Mouse (Mus musculus): ENCODE data around the gene 2210408I21Rik.

- no peak for TF ChIP-seq CTCF (IDR thresholded peaks at IDR 0.05; ENCODE audit: low read depth)
- TF ChIP-seq EP300 (IDR thresholded peaks at IDR 0.05; ENCODE audit: low read depth), result no peak
These were observed 314.7 kb downstream of the 2210408I21Rik start for GRCm38 (mm10) chr13:77450007-77450567.
